Mouse (Mus musculus): ENCODE results near the gene Kank4. TPM values are rescaled to one million over a fixed set of nuclear protein-coding genes. Genes with fewer than 3 reads are reported as not detected.
"Not testable (repeated sequence)": the region's sequence is repeated elsewhere in the genome, so short reads cannot be mapped to it uniquely, and the experiment has no call there.

Gene Kank4
- total RNA-seq, 2 experiments from 2014 or later, result 2.3 to 3.3 TPM

DNA sequence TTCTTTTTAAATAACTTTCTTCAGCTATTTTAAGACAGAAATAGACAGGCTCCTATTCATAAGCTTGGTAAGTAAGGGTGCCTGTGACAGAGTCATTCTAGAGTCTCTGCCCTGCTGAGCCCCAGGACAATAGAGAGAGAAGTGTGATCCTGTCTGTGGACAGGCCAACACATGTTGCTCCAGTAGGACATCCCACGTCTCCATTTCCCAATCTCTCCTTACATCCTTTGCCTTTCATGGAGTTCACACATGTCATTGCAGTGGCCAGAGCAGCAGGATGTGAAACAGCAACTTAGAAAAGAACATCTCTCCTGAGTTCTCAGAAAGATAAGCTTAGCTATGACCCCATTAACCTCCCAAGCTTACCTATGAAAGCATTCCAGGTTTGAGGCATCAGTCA lies 14.4 kb upstream of the Kank4 start:
- DNase-seq, result no peak

GRCm38 (mm10) chr4:98826701-98827100 lies 9.4 kb upstream of the Kank4 start:
- DNase-seq, result no peak

- not testable (repeated sequence) for DNase-seq
Observed at GRCm38 (mm10) chr4:98823740-98824139, 6.4 kb upstream of the Kank4 start, which contains the start of gene I0C0044D17Rik. Gene I0C0044D17Rik (minus strand): TSS chr4:98823840.

DNA sequence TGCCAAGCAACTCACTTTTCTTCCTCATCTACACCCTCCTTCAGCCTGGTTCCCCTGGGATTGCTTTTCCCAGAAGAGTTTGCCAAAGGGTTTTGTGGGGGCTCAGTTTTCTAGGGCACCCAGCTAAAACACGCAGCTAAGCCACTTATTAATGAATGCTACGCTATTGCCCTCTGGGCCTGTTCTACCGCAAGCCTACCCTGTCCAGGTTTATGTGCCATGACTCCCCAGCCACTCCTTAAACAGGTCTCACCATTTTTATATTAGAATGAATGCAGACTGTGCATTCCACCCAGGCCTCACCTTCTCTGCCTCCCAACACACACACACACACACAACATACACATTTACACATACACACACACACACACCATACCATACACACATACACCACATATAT lies 5.7 kb upstream of the Kank4 start:
- no peak for DNase-seq

GRCm38 (mm10) chr4:98822478-98822877 lies 5.1 kb upstream of the Kank4 start:
- DNase-seq, result no peak

- DNase-seq, result no peak
Observed at GRCm38 (mm10) chr4:98819216-98819755, 1.9 kb upstream of the Kank4 start.

DNA sequence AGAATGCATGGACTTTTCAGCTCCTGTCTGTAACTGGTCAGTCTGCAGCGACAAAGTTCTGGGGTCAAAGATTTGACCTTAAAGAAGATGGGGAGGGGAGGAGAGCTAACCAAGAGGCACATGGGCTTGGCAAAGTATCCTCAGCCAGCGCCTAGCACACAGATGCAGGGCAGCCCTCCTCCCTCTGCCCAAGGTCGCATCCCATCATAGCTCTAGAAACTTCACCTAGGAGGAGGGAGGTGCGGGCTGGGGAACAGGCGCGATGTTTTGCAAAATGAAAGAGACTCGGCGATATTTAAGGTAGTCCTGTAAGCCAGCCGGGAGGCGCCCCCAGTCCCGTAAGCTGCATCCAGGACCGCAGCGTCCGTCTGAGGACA lies 542 bp downstream of the Kank4 start:
- no peak for DNase-seq

GRCm38 (mm10) chr4:98806306-98806705 lies 11.0 kb downstream of the Kank4 start:
- DNase-seq, result no peak

- no peak for DNase-seq
Observed at GRCm38 (mm10) chr4:98805291-98806048, 11.9 kb downstream of the Kank4 start.

- DNase-seq, result no peak
Observed at GRCm38 (mm10) chr4:98804476-98805134, 12.7 kb downstream of the Kank4 start.

DNA sequence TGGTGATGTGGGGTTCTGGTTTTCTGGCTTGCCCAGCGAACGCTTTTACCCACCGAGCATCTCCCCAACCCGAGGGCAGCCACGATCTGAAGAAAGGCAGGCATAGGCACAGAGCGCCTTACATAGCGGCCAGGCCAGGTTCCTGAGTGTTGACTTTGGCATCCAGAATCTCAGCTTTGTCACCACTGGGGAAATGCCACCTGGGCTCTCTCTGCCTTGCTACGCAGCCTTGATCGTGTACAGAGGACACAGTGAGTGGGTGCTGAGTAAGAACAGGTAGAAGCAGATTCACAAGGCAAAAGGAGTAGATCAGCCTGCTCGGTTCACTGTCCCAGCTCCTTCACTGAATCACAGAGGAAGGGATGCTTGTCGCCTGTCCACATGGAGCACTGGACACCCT lies 15.6 kb downstream of the Kank4 start:
- DNase-seq, result no peak

- DNase-seq, result no peak
Observed at GRCm38 (mm10) chr4:98800824-98801223, 16.5 kb downstream of the Kank4 start.

DNA sequence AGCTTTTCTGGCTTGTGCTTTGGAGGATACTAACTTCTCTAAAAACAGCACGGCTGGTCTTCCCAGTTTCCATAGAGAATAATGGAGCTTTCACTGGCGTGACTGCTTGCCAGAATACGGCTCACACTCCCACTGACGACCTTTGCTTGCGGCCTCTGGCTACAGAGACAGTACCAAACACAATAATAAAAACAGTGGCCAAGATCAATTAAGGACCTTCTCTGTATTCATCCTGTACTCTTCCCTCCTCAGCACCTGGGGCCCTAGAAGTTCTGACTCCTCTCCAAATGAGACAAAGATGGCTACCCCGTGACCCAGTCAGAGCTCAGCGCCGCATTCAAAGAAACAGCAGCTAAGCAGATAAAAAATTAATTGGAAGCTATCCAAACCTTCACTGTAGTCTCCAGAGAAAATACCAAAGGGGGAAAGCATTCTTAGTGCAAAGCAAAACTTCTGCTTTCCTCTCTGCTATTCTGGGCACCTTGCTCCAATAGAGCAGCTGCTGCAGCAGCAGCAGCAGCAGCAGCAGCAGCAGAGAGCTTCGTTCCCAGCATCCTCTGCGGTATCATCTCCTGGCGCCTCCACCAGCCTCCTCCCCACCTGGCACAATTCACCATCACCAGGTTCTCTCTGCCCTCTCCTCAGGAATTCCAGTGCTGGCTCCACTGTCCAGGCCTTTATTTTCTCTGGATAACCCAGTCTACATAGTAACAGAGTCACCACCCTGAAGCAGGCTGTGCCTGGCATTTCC lies 20.6 kb downstream of the Kank4 start:
- peak in 1 of 2 experiments; percentile 11 for DNase-seq

- DNase-seq, result no peak
Observed at GRCm38 (mm10) chr4:98795241-98795640, 22.1 kb downstream of the Kank4 start.

DNA sequence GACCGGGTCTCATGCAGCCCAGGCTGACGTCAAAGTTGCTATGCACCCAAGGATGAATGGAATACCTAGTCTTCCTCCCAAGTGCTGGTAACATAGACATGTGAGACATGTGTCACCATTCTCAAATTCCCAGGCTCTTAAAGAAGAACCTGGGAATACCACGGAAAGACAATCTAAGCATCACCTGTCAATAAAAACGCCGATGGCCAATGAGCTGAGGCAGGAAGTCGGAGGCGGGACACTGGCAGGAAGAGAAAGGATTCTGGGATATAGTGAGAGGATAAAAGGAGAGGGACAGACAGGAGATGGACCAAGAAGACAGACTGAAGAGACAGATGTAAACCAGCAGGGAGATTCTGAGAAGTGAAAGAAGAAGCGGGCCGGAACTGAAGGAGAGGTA lies 23.9 kb downstream of the Kank4 start:
- no peak for DNase-seq

DNA sequence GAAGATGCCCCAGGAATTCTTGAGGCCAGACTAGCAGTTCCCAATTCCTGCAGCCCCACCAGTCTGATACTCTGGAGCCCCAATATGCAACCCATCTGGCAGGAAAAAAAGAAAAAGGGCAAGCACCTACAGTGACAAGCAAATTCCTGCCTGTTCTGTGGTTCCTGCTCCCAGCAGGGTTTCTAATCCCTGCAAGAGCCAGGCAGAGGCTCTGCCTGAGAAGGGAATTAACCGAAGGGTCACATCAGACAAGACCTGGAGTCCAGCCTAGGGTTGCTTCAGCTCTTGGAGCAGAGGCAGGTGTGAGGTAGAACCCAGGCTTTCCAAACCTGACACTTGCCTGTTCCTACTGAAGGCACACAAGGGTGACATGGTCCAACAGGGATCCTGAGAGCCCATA lies 26.6 kb downstream of the Kank4 start:
- no peak for DNase-seq

DNA sequence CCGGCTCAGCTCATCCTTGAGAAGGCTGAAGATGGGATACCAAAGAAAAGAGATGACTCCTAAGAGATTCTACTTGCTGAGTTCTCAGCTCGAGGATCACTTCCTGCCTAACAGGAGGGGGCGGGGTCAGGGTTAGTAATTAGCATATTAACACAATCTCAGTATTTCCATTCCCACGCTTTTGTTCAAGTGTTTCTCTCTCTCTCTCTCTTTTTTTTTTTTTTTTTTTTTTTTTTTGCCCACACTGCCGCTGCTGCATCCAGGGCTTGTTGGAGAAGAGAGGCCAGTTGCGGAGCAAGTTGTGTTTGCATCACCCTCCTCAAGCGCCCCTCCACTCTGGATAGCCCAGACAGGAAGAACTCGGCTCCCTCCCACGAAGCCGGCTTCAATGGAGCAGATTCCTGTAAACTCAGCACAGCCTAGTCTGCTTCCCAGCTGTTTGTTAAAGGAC lies 27.5 kb downstream of the Kank4 start:
- DNase-seq, result no peak

DNA sequence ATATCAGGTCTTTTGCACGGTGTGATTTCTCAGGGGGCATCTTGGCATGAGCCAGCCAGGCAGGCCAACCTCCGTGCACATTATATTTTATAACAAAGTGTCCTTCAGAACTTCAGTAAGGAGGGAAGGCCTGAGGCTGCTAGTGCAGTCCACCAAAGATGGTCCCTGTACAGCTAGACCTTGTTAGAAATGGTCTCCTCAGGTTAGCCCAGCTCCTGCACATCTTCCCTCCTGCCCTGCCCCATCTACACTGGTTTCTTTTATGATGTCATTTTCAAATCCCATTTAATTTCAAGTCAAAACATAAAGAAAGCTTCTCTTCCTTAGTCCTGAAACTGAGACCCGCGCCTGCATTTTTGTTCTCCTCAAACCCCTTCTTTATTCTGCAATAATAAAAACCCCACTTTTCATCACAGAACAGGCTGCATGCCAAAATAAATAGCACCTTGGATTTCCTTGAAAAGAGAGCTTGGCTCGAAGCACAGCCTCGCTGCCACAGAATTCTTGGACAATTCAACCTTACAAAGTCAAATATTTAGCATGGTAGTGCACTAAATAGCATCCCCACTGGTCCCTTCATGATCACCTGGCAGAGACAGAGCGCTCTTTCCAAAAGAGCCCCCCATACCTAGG lies 28.1 kb downstream of the Kank4 start:
- DNase-seq, result no peak

GRCm38 (mm10) chr4:98786281-98786680 lies 31.1 kb downstream of the Kank4 start:
- no peak for DNase-seq

- no peak for DNase-seq
Observed at GRCm38 (mm10) chr4:98785851-98786250, 31.5 kb downstream of the Kank4 start.

DNA sequence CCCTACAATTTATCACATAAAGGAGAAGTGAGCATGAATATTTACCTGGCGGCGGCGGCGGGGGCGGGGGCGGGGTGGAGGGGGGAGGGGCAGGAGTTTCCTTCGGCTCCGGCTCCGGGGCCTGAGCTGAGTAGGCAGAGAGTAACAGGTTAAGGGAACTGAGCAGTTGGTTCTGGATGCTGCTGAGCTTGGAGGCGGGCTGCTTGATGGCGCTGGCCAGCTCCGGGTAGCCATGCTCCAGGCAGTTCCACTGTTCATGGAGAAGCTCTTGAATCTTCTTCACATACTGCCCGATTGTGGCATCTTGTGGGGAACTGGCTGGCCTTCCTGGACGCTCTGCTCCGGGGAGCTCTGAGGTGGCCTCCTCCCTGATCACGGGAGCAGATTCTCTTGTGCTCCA lies 39.1 kb downstream of the Kank4 start:
- DNase-seq, result no peak

GRCm38 (mm10) chr4:98777464-98777863 lies 39.9 kb downstream of the Kank4 start:
- DNase-seq, result no peak
